In the genomic region with DNA sequence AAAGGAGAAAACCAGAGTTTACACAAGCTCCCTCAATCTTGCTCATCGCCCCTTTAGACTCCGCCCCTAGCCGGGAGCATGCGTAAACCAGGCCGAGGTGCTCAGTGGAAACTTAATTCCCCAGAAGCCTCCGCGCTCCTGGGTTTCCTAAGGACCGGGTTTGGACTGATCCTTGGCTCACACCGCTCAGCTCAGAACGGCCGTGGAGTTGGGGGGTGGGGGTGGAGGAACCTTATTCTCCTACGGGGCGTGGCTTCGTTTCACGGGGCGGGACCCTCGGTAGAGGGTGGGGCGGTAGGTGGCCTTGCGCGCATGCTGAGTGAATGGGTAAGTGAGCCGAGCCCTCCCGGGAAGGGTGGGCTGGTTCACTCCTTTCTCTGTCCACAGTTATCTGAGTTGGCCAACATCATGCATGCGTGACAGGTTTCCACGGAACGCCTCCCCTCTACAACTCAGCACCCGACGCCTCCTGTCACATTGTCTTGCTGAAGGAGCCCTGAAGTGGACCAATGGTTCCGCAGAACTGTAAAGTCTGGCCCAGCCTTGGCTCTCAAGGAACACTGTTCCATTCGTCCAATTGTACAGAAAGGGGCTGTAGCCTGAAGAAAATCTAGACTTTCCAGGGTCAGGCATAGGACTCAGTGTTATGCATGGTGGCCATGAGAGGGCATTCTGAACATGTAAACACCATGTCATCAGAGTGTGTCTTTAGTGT, we compare ENCODE assay signal across 9 mouse cellular contexts. TPM values are rescaled to one million over a fixed set of nuclear protein-coding genes. Genes with fewer than 3 reads are reported as not detected.
DNase-seq lines count a peak whose midpoint lies in the region; ATAC-seq and TF ChIP-seq lines count a peak whose summit lies in the region.
"Had no signal": no experiment of that assay in that cellular context is flagged by ENCODE, and none has a peak within 500 bp of the region (broad histone marks: within the 10 kb centered on the region; RNA-seq: fewer than 3 reads in every experiment).

No protein-coding gene starts in this region.

- no peak for TF ChIP-seq CTCF in forebrain, postnatal 0 days (IDR thresholded peaks at IDR 0.05; ENCODE audit: low read depth)
- no peak for TF ChIP-seq CTCF in olfactory bulb, adult 2 months (IDR thresholded peaks at IDR 0.05; ENCODE audit: insufficient read depth, low read depth, low read length)

- DNase-seq in T-cell, adult 2 months (ENCODE audit: low spot score): peak; percentile 52
- DNase-seq in cerebellum, adult 18-20 months: peak; percentile 69 to 83
- peak; percentile 90 for DNase-seq in forebrain, postnatal 0 days
- peak; percentile 60 to 64 for DNase-seq in layer of hippocampus, adult 8-10 months (ENCODE audit: low spot score in 2 of 2)
- peak; percentile 43 to 71 for DNase-seq in urinary bladder, postnatal 36 days (ENCODE audit: low spot score in 2 of 2)

- 0 out of 2 replicates have a peak, but pooled peaks have one; percentile 17 for TF ChIP-seq POLR2A in olfactory bulb, adult 2 months (IDR thresholded peaks at IDR 0.05; ENCODE audit: insufficient read depth, low read depth, low read length)

- H3K27me3 ChIP-seq in forebrain, postnatal 0 days (ENCODE audit: insufficient read depth, low read length): no peaks in the 10 kb centered on the region
- peaks cover 19% of the 10 kb centered on the region for H3K27me3 ChIP-seq in lung, embryonic 16.5 days (ENCODE audit: control insufficient read depth, insufficient read depth, low read depth, low read length)

- WGBS in forebrain, postnatal 0 days: under 1% methylated on average over 29 of the region's 29 CpGs
- WGBS in lung, embryonic 16.5 days: 2% methylated on average over 29 of the region's 29 CpGs
- under 1% methylated on average over 29 of the region's 29 CpGs for WGBS in olfactory bulb, adult 2 months

- peak overlapping the region; percentile 89 for H3K4me2 ChIP-seq in forebrain, postnatal 0 days (ENCODE audit: low read depth)
- peak overlapping the region; percentile 96 for H3K4me2 ChIP-seq in lung, embryonic 16.5 days (ENCODE audit: low read depth, low read length)

- peaks cover 23% of the 10 kb centered on the region for H3K36me3 ChIP-seq in forebrain, postnatal 0 days (ENCODE audit: insufficient read depth)
- H3K36me3 ChIP-seq in lung, embryonic 16.5 days (ENCODE audit: control insufficient read depth, insufficient read depth, low read length): no peaks in the 10 kb centered on the region

- peak overlapping the region; percentile 79; the same call in 1 of the 2 replicates for H3K9ac ChIP-seq in forebrain, postnatal 0 days
- H3K9ac ChIP-seq in lung, embryonic 16.5 days (ENCODE audit: low read length): peak overlapping the region; percentile 58

- peak; percentile 91 for ATAC-seq in forebrain, postnatal 0 days
- peak; percentile 48 to 68; a peak in 3 of 4 replicates for ATAC-seq in hematopoietic stem cell, adult 5-6 weeks (replicated peaks in 1 of 2; ENCODE audit: insufficient read depth in 1 of 2, low FRiP score in 2 of 2, low TSS enrichment in 1 of 2, low read depth in 1 of 2, poor library complexity in 2 of 2, severe bottlenecking in 2 of 2)
- peak; percentile 88 for ATAC-seq in lung, embryonic 16.5 days (ENCODE audit: low read depth)

- H3K4me1 ChIP-seq in forebrain, postnatal 0 days (ENCODE audit: insufficient read depth): peaks cover 6% of the 10 kb centered on the region
- H3K4me1 ChIP-seq in lung, embryonic 16.5 days (replicated peaks; ENCODE audit: control insufficient read depth, insufficient read depth, low read length): peaks cover 8% of the 10 kb centered on the region
- peaks cover 26% of the 10 kb centered on the region for H3K4me1 ChIP-seq in olfactory bulb, adult 2 months (ENCODE audit: control insufficient read depth, insufficient read depth, low read length)

- H3K4me3 ChIP-seq in forebrain, postnatal 0 days (ENCODE audit: low read depth, low read length): peak overlapping the region; percentile 70
- peak overlapping the region; percentile 40 for H3K4me3 ChIP-seq in lung, embryonic 16.5 days (ENCODE audit: low read length)
- H3K4me3 ChIP-seq in olfactory bulb, adult 2 months (ENCODE audit: insufficient read depth, low read depth, low read length): peak overlapping the region; percentile 89

- H3K9me3 ChIP-seq in forebrain, postnatal 0 days (ENCODE audit: low read length): no peaks in the 10 kb centered on the region
- no peaks in the 10 kb centered on the region for H3K9me3 ChIP-seq in lung, embryonic 16.5 days (ENCODE audit: control insufficient read depth, low read length)

- peak overlapping the region; percentile 82 for H3K27ac ChIP-seq in forebrain, postnatal 0 days (ENCODE audit: low read depth, low read length)
- no peak overlapping the region for H3K27ac ChIP-seq in lung, embryonic 16.5 days (ENCODE audit: low read length)
- H3K27ac ChIP-seq in olfactory bulb, adult 2 months (ENCODE audit: insufficient read depth, low read depth, low read length): no peak overlapping the region

RNA-seq across cellular contexts. Expression of gene Rnf208, which starts 1.2 kb away (rescaled TPM):
- total RNA-seq in forebrain, postnatal 0 days (2014; rRNA removed): 77.6 and 84.1 TPM in 2 replicates
- polyA plus RNA-seq in forebrain, postnatal 0 days (2015; fragmentation: Nextera tagmentation; extraction: Ambion mirVana): 193 and 205 TPM in 2 replicates
- total RNA-seq in hematopoietic stem cell, adult 5-6 weeks (2017): 0.50 TPM in 1 of 2 replicates, not detected in the other
- total RNA-seq in layer of hippocampus, adult 8-10 months (2022): 100 to 1,000 TPM; 219 to 241 (median 229) TPM
- 8.3 and 9.1 TPM in 2 replicates for polyA plus RNA-seq in lung, embryonic 16.5 days (2015; fragmentation: Nextera tagmentation; extraction: Ambion mirVana)
- polyA plus RNA-seq in olfactory bulb, adult 2 months (2012; ENCODE audit: insufficient read depth, insufficient read length, low replicate concordance, missing spikeins): not detected in 2 replicates

RNA-seq across cellular contexts. Expression of gene Cysrt1, which starts 1.4 kb away (rescaled TPM):
- total RNA-seq in forebrain, postnatal 0 days (2014; rRNA removed): not detected in 2 replicates
- not detected in 2 replicates for polyA plus RNA-seq in forebrain, postnatal 0 days (2015; fragmentation: Nextera tagmentation; extraction: Ambion mirVana)
- not detected in 2 replicates for total RNA-seq in hematopoietic stem cell, adult 5-6 weeks (2017)
- total RNA-seq in layer of hippocampus, adult 8-10 months (2022): not detected
- polyA plus RNA-seq in lung, embryonic 16.5 days (2015; fragmentation: Nextera tagmentation; extraction: Ambion mirVana): 0.67 TPM in 1 of 2 replicates, not detected in the other
- polyA plus RNA-seq in olfactory bulb, adult 2 months (2012; ENCODE audit: insufficient read depth, insufficient read length, low replicate concordance, missing spikeins): not detected in 2 replicates
- total RNA-seq: left cerebral cortex, adult 8-10 months had no signal

RNA-seq across cellular contexts. Expression of gene Rnf224, which starts 4.3 kb away (rescaled TPM):
- not detected in 2 replicates for total RNA-seq in forebrain, postnatal 0 days (2014; rRNA removed)
- polyA plus RNA-seq in forebrain, postnatal 0 days (2015; fragmentation: Nextera tagmentation; extraction: Ambion mirVana): not detected in 2 replicates
- not detected in 2 replicates for total RNA-seq in hematopoietic stem cell, adult 5-6 weeks (2017)
- not detected for total RNA-seq in layer of hippocampus, adult 8-10 months (2022)
- not detected in 2 replicates for polyA plus RNA-seq in lung, embryonic 16.5 days (2015; fragmentation: Nextera tagmentation; extraction: Ambion mirVana)
- polyA plus RNA-seq in olfactory bulb, adult 2 months (2012; ENCODE audit: insufficient read depth, insufficient read length, low replicate concordance, missing spikeins): not detected in 2 replicates
- total RNA-seq: left cerebral cortex, adult 8-10 months had no signal

RNA-seq across cellular contexts. Expression of gene AL732309.1, which starts 5.8 kb away (rescaled TPM):
- 10.1 and 12.8 TPM in 2 replicates for total RNA-seq in forebrain, postnatal 0 days (2014; rRNA removed)
- 3.0 and 3.1 TPM in 2 replicates for polyA plus RNA-seq in forebrain, postnatal 0 days (2015; fragmentation: Nextera tagmentation; extraction: Ambion mirVana)
- 1.4 and 5.1 TPM in 2 replicates for total RNA-seq in hematopoietic stem cell, adult 5-6 weeks (2017)
- 1 to 10 TPM; 3.3 to 5.5 (median 4.4) TPM for total RNA-seq in layer of hippocampus, adult 8-10 months (2022)
- polyA plus RNA-seq in lung, embryonic 16.5 days (2015; fragmentation: Nextera tagmentation; extraction: Ambion mirVana): 4.5 and 5.9 TPM in 2 replicates
- not detected in 2 replicates for polyA plus RNA-seq in olfactory bulb, adult 2 months (2012; ENCODE audit: insufficient read depth, insufficient read length, low replicate concordance, missing spikeins)

RNA-seq across cellular contexts. Expression of gene Slc34a3, which starts 6.7 kb away (rescaled TPM):
- total RNA-seq in forebrain, postnatal 0 days (2014; rRNA removed): not detected in 2 replicates
- polyA plus RNA-seq in forebrain, postnatal 0 days (2015; fragmentation: Nextera tagmentation; extraction: Ambion mirVana): not detected in 2 replicates
- total RNA-seq in hematopoietic stem cell, adult 5-6 weeks (2017): 0.81 TPM in 1 of 2 replicates, not detected in the other
- total RNA-seq in layer of hippocampus, adult 8-10 months (2022): not detected
- polyA plus RNA-seq in lung, embryonic 16.5 days (2015; fragmentation: Nextera tagmentation; extraction: Ambion mirVana): not detected in 2 replicates
- not detected in 2 replicates for polyA plus RNA-seq in olfactory bulb, adult 2 months (2012; ENCODE audit: insufficient read depth, insufficient read length, low replicate concordance, missing spikeins)
- total RNA-seq: left cerebral cortex, adult 8-10 months had no signal

Comparison
In these comparisons a context has a peak if more than half of its experiments do, and no peak if none do; other contexts are left out.
1. RNA of gene Rnf208, which starts 1.2 kb away (total RNA-seq): 219 to 241 TPM in layer of hippocampus, adult 8-10 months and 77.6 to 84.1 TPM in forebrain, postnatal 0 days; 0.50 TPM in hematopoietic stem cell, adult 5-6 weeks; every median in the first group is over 10 times any median in the second.
2. Peak in every context shown above with its lines, with median percentiles within 50 percentile points of each other: DNase-seq, ATAC-seq and H3K4me3 ChIP-seq.